ENCODE assay signal across 8 mouse cellular contexts in the genomic region with DNA sequence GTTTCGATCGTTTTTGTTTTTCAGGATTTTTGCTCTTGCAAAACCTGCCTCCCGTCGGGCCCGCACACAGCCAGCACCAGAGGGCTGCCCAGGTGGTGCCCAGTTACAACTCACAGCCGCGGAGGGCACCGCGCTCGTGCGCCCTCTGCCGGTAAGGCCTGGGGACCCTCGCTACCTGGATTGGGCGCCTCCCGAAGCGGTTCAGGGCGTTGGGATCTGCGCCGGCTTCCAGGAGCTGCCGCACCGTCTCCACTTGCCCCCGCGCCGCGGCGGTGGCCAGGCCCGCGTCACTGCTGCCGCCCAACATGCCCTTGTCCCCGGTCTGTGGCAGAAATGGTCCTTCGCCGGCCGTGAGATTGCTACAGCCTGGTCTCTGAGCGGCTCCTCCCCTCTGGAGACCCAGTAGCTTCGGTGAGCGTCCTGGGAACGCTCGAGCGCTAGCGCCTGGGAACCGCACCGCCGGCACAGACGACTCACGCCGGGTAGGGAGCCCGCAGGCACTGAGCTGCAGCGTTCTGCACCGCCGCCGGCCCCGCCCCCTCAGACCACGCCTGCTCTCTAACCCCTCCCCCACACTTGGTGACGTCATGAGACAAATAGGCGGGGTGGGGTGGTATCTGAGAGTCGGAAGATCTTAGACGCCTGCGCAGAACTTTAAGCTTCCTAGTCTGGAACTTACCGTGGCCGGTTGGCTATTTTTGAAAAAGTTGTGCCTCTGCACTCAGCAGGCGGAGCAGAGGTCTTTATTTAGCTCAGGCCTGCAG. TPM values are rescaled to one million over a fixed set of nuclear protein-coding genes. Genes with fewer than 3 reads are reported as not detected.
DNase-seq lines count a peak whose midpoint lies in the region; ATAC-seq lines count a peak whose summit lies in the region.

A gene (minus strand): TSS at position 549 of the 764 bp plus-strand sequence.

- H3K9me3 ChIP-seq in hindbrain, embryonic 13.5 days = no peaks in the 10 kb centered on the region

- H3K9ac ChIP-seq in hindbrain, embryonic 13.5 days = no peak within 1 kb of the TSS

- peak; percentile 90 for ATAC-seq in hindbrain, embryonic 13.5 days (ENCODE audit: low FRiP score)

- H3K4me3 ChIP-seq in hindbrain, embryonic 13.5 days = peak within 1 kb of the TSS; percentile 43

- peak; percentile 96 for DNase-seq in ZHBTc4 (ENCODE audit: low read depth, low spot score)
- DNase-seq in cerebellum, postnatal 4 days (ENCODE audit: low spot score in 2 of 2) = peak; percentile 54 to 74
- DNase-seq in frontal cortex, postnatal 36 days (ENCODE audit: low spot score in 2 of 2) = peak; percentile 59 to 66
- peak; percentile 60 to 75 for DNase-seq in layer of hippocampus, postnatal 14 days (ENCODE audit: low spot score in 2 of 2)
- DNase-seq in lung, postnatal 10 days = peak; percentile 92
- DNase-seq in ovary, postnatal 36 days (ENCODE audit: low spot score) = peak; percentile 85
- peak; percentile 69 for DNase-seq in thymus, postnatal 25 days

- no peak within 1 kb of the TSS for H3K27ac ChIP-seq in hindbrain, embryonic 13.5 days

- no peaks in the 10 kb centered on the region for H3K36me3 ChIP-seq in hindbrain, embryonic 13.5 days

- peak within 1 kb of the TSS; percentile 71 for H3K4me2 ChIP-seq in hindbrain, embryonic 13.5 days

- H3K27me3 ChIP-seq in hindbrain, embryonic 13.5 days = peaks cover 91% of the 10 kb centered on the region

- H3K4me1 ChIP-seq in hindbrain, embryonic 13.5 days (replicated peaks) = peaks cover 9% of the 10 kb centered on the region

- under 1% methylated on average over 61 of the region's 61 CpGs for WGBS in hindbrain, embryonic 13.5 days

RNA-seq across cellular contexts. Expression of the gene that starts here (rescaled TPM):
- polyA plus RNA-seq in hindbrain, embryonic 13.5 days (2015; fragmentation: Nextera tagmentation; extraction: Ambion mirVana) = 0.86 and 1.2 TPM in 2 replicates
- total RNA-seq in layer of hippocampus, postnatal 14 days (2021) = 1 to 10 TPM; 2.1 to 3.1 TPM
